Mouse (Mus musculus) forebrain, postnatal 0 days (tissue): ENCODE data around the gene Sh3rf1. TPM values are rescaled to one million over a fixed set of nuclear protein-coding genes. Genes with fewer than 3 reads are reported as not detected.

Experiments used
- ATAC-seq: fragments of 200-750 bp; cut with Nextera tagmentation; 2 replicates; pipeline ENCODE4 v1.8.0; 2017; ENCODE audit warnings: mild to moderate bottlenecking, moderate library complexity
- DNase-seq: peaks from one replicate; pipeline ENCODE4 v3.0.0-alpha.2; 2015
- H3K27ac ChIP-seq: fragments of 300-500 bp; sonication (generic); 2 replicates; pipeline ENCODE4 v1.5.1; 2014; ENCODE audit warnings: low read depth, mild to moderate bottlenecking, antibody characterized with exemption, low read length, moderate library complexity, mixed read lengths
- H3K27me3 ChIP-seq: fragments of 300-500 bp; sonication (generic); 2 replicates; pipeline ENCODE4 v1.6.1; 2014; ENCODE audit warnings: mild to moderate bottlenecking, low read length, mixed read lengths; ENCODE audit not compliant: insufficient read depth
- H3K36me3 ChIP-seq: fragments of 300-500 bp; sonication (generic); 2 replicates; pipeline ENCODE4 v1.6.1; 2014; ENCODE audit warnings: mild to moderate bottlenecking, moderate library complexity; ENCODE audit not compliant: insufficient read depth
- H3K4me1 ChIP-seq: fragments of 300-500 bp; sonication (generic); 2 replicates; pipeline ENCODE4 v1.6.1; 2014; ENCODE audit warnings: antibody characterized with exemption; ENCODE audit not compliant: insufficient read depth
- H3K4me2 ChIP-seq: fragments of 300-500 bp; sonication (generic); 2 replicates; pipeline ENCODE4 v1.6.1; 2014; ENCODE audit warnings: low read depth, mild to moderate bottlenecking, moderate library complexity
- H3K4me3 ChIP-seq: fragments of 300-500 bp; sonication (generic); 2 replicates; pipeline ENCODE4 v1.5.1; 2014; ENCODE audit warnings: low read depth, low read length, mixed read lengths
- H3K9ac ChIP-seq: fragments of 300-500 bp; sonication (generic); 2 replicates; pipeline ENCODE4 v1.6.1; 2014; ENCODE audit warnings: mild to moderate bottlenecking
- H3K9me3 ChIP-seq: fragments of 300-500 bp; sonication (generic); 2 replicates; pipeline ENCODE4 v1.6.1; 2016; ENCODE audit warnings: low read length
- CTCF ChIP-seq: sonication (generic); IDR thresholded peaks from 2 replicates; pipeline ENCODE4 v1.5.1; 2016; ENCODE audit warnings: antibody characterized with exemption, control low read depth, low read depth
- WGBS: fragments of 180-500 bp; shearing (Covaris S2); extraction: QIAGEN DNeasy Blood & Tissue Kit; methylation state at CpG from one replicate; pipeline ENCODE4 v1.1.7; 2014; 5-methylcytosine and 5-hydroxymethylcytosine counted together
- polyA plus RNA-seq: library from polyadenylated mRNA; unstranded; fragments of >200 nt; fragmentation: Nextera tagmentation; extraction: Ambion mirVana; gene quantifications from 2 replicates; pipeline ENCODE4 v1.2.1, GENCODE M21; 2015
- total RNA-seq: library from RNA; depleted of rRNA; stranded (reverse); fragments of >200 nt; gene quantifications from 2 replicates; pipeline ENCODE4 v1.2.3, GENCODE M21; 2014

The Sh3rf1 gene
- total and polyA plus RNA-seq, 2 experiments from 2014 or later = 27.3 to 35.4 TPM

GRCm38 (mm10) chr8:61270016-61270415 lies 46.3 kb downstream of the Sh3rf1 start:
- no peak overlapping the region for H3K9ac ChIP-seq
- ATAC-seq = peak; percentile 23; the same call in 1 of the 2 replicates
- H3K4me2 ChIP-seq = 0 out of 2 replicates have a peak overlapping the region, but pooled peaks have one; percentile 3
- no peaks in the 10 kb centered on the region for H3K9me3 ChIP-seq
- TF ChIP-seq CTCF = no peak
- no peaks in the 10 kb centered on the region for H3K36me3 ChIP-seq
- no peaks in the 10 kb centered on the region for H3K27me3 ChIP-seq
- no peak for DNase-seq
- H3K4me1 ChIP-seq = no peaks in the 10 kb centered on the region
- H3K4me3 ChIP-seq = no peak overlapping the region
- H3K27ac ChIP-seq = no peak overlapping the region
- 56% methylated on average over 11 of the region's 11 CpGs for WGBS

- Histone ChIP-seq H3K4me2 (0 out of 2 replicates have a peak overlapping the region, but pooled peaks have one; percentile 3), H3K4me3 (no peak overlapping the region), H3K4me1 (no peaks in the 10 kb centered on the region), H3K36me3 (no peaks in the 10 kb centered on the region), H3K9me3 (no peaks in the 10 kb centered on the region), H3K9ac (no peak overlapping the region), H3K27me3 (no peaks in the 10 kb centered on the region), H3K27ac (no peak overlapping the region)
- DNase-seq (no peak), ATAC-seq (peak; percentile 58)
- no peak for TF ChIP-seq CTCF
- WGBS = 53% methylated on average over 9 of the region's 9 CpGs
Measured at GRCm38 (mm10) chr8:61270541-61270940, 46.9 kb downstream of the Sh3rf1 start.

- Histone ChIP-seq H3K4me3 (no peak overlapping the region), H3K4me2 (no peak overlapping the region), H3K9me3 (no peaks in the 10 kb centered on the region), H3K27ac (no peak overlapping the region), H3K27me3 (no peaks in the 10 kb centered on the region), H3K36me3 (no peaks in the 10 kb centered on the region), H3K9ac (no peak overlapping the region), H3K4me1 (no peaks in the 10 kb centered on the region)
- DNase-seq (no peak), ATAC-seq (no peak)
- no peak for TF ChIP-seq CTCF
- whole genome bisulfite sequencing = 78% methylated on average over 5 of the region's 6 CpGs
Measured at GRCm38 (mm10) chr8:61270961-61271360, 47.3 kb downstream of the Sh3rf1 start.

- H3K4me2 ChIP-seq = no peak overlapping the region
- no peaks in the 10 kb centered on the region for H3K27me3 ChIP-seq
- TF ChIP-seq CTCF = no peak
- no peak overlapping the region for H3K9ac ChIP-seq
- no peak for DNase-seq
- no peaks in the 10 kb centered on the region for H3K4me1 ChIP-seq
- ATAC-seq = no peak
- 74% methylated on average over 3 of the region's 3 CpGs for WGBS
- H3K4me3 ChIP-seq = no peak overlapping the region
- no peaks in the 10 kb centered on the region for H3K36me3 ChIP-seq
- no peaks in the 10 kb centered on the region for H3K9me3 ChIP-seq
- H3K27ac ChIP-seq = no peak overlapping the region
Measured at GRCm38 (mm10) chr8:61272838-61273237, 49.2 kb downstream of the Sh3rf1 start.

- DNase-seq = no peak
- Histone ChIP-seq H3K27me3 (no peaks in the 10 kb centered on the region), H3K9me3 (no peaks in the 10 kb centered on the region), H3K36me3 (no peaks in the 10 kb centered on the region), H3K9ac (no peak overlapping the region), H3K27ac (no peak overlapping the region), H3K4me3 (no peak overlapping the region), H3K4me2 (no peak overlapping the region), H3K4me1 (no peaks in the 10 kb centered on the region)
- ATAC-seq = no peak
- TF ChIP-seq CTCF = no peak
- WGBS = 82% methylated on average over 17 of the region's 17 CpGs
Measured at GRCm38 (mm10) chr8:61273307-61274221, 49.9 kb downstream of the Sh3rf1 start.

GRCm38 (mm10) chr8:61274602-61275462 lies 51.2 kb downstream of the Sh3rf1 start:
- Histone ChIP-seq H3K4me2 (no peak overlapping the region), H3K4me3 (no peak overlapping the region), H3K27ac (no peak overlapping the region), H3K9me3 (no peaks in the 10 kb centered on the region), H3K9ac (no peak overlapping the region), H3K4me1 (no peaks in the 10 kb centered on the region), H3K27me3 (no peaks in the 10 kb centered on the region), H3K36me3 (no peaks in the 10 kb centered on the region)
- ATAC-seq (peak; percentile 34; the same call in 1 of the 2 replicates), DNase-seq (no peak)
- 30% methylated on average over 10 of the region's 10 CpGs for WGBS
- TF ChIP-seq CTCF = no peak
